Mouse (Mus musculus) subcutaneous adipose tissue, adult 2 months (tissue): ENCODE results near the gene Fbxw25. TPM values are rescaled to one million over a fixed set of nuclear protein-coding genes. Genes with fewer than 3 reads are reported as not detected.

Experiments used
- polyA plus RNA-seq: library from polyadenylated mRNA; depleted of rRNA; stranded (reverse); fragments of >200 nt; gene quantifications from 2 replicates; pipeline ENCODE4 v1.2.3, GENCODE M21; 2012; ENCODE audit warnings: low replicate concordance; rRNA removed

The Fbxw25 gene
- not detected in 2 replicates for polyA plus RNA-seq

GRCm38 (mm10) chr9:109664552-109664951 lies at the start of gene Fbxw25:
Fbxw25 (minus strand) TSS chr9:109664652.

DNA sequence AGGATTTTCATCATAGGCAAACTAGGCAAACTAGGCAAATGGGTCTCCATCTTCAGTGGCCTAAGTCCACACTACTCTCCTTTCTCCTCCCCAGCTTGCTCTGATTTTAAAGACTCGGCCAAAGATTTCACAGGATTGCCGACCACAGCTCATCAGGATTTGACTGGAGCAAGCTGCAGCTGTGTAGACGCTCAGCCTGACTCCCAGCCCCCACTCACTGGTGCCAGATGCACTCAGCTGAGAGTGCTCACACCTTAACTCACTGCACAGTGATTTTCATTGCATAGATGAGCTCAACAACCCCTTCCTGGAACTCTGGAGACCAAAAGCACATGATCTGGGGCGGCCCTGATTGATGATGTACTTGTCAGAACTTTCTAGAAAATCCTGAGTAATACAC lies 38.1 kb upstream of the Fbxw25 start, which contains the start of gene Fbxw18:
Gene Fbxw18 (minus strand): TSS at position 101 of the 400 bp plus-strand sequence.

GRCm38 (mm10) chr9:109625957-109626356 lies 38.5 kb downstream of the Fbxw25 start, which contains the start of gene Fbxw24:
Fbxw24 (minus strand) TSS chr9:109626057.

Other genes starting within 250 kb of the Fbxw25 start
- not detected in 2 replicates for gene Fbxw16, start 215.5 kb downstream of the Fbxw25 start, polyA plus RNA-seq
- gene Fbxw19, start 168.8 kb downstream of the Fbxw25 start, polyA plus RNA-seq: not detected in 2 replicates
- not detected in 2 replicates for gene Fbxw15, start 96.4 kb downstream of the Fbxw25 start, polyA plus RNA-seq
- gene Fbxw24, start 38.6 kb downstream of the Fbxw25 start, polyA plus RNA-seq: not detected in 2 replicates
- gene Fbxw18, start 38.0 kb upstream of the Fbxw25 start, polyA plus RNA-seq: not detected in 2 replicates
- gene Fbxw26, start 81.4 kb upstream of the Fbxw25 start, polyA plus RNA-seq: not detected in 2 replicates
- not detected in 2 replicates for gene Fbxw27, start 126.0 kb upstream of the Fbxw25 start, polyA plus RNA-seq
- 0.46 and 11.5 TPM in 2 replicates for gene Spink8, start 147.6 kb upstream of the Fbxw25 start, polyA plus RNA-seq
- 12.1 and 32.9 TPM in 2 replicates for gene Nme6, start 168.1 kb upstream of the Fbxw25 start, polyA plus RNA-seq
- 0.17 and 0.54 TPM in 2 replicates for gene Camp, start 185.0 kb upstream of the Fbxw25 start, polyA plus RNA-seq
- 1.6 and 7.2 TPM in 2 replicates for gene Cdc25a, start 210.9 kb upstream of the Fbxw25 start, polyA plus RNA-seq